Mouse (Mus musculus): ENCODE data around the gene Tsg101.

Tsg101 gene

GRCm38 (mm10) chr7:46876841-46877240 lies 42.9 kb downstream of the Tsg101 start:
- no peak for DNase-seq (ENCODE audit: low spot score in 2 of 2)

GRCm38 (mm10) chr7:46871988-46872387 lies 47.8 kb downstream of the Tsg101 start:
- DNase-seq (ENCODE audit: low spot score in 2 of 2): no peak

- no peak for DNase-seq (ENCODE audit: low spot score in 2 of 2)
Measured at GRCm38 (mm10) chr7:46860996-46861395, 58.8 kb downstream of the Tsg101 start, which contains the start of gene Ldhc. Gene Ldhc, plus strand, starts transcription at chr7:46861203.

DNA sequence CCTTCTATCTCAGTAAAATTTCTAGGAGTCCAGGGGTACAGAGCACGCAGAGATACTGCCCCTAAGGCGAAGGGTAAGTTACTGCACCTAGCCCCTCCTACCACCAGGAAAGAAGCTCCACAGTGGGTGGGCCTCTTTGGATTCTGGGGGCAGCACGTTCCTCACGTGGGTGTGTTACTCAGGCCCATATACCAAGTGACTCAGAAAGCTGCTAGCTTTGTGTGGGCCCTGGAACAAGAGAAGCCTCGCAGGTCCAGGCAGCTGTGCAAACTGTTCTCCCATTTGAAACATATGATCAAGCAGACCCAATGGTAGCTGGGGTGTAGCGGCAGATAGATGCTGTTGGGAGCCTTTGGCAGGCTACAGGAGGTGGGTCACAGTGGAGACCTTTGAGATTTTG lies 60.7 kb downstream of the Tsg101 start:
- no peak for DNase-seq (ENCODE audit: low spot score in 2 of 2)

DNA sequence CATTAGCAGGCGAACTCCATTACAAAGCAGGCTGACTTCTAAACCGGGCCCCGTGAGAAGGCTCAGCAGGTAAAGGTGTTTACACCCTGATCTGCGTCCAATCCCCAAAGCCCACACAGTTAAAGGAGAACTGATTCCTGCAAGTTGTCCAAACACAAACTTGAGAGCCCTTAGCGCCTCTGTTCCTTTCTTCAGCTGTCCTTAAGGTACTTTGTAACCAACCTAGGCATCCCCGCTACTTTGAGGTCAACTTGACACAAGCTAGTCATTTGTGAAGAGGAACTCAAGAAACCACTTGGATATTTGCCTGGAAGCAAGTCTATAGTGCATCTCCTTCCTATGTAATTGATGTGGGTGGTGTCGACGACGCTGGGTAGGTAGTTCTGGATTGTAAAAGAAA lies 62.3 kb downstream of the Tsg101 start:
- no peak for DNase-seq (ENCODE audit: low spot score in 2 of 2)

DNA sequence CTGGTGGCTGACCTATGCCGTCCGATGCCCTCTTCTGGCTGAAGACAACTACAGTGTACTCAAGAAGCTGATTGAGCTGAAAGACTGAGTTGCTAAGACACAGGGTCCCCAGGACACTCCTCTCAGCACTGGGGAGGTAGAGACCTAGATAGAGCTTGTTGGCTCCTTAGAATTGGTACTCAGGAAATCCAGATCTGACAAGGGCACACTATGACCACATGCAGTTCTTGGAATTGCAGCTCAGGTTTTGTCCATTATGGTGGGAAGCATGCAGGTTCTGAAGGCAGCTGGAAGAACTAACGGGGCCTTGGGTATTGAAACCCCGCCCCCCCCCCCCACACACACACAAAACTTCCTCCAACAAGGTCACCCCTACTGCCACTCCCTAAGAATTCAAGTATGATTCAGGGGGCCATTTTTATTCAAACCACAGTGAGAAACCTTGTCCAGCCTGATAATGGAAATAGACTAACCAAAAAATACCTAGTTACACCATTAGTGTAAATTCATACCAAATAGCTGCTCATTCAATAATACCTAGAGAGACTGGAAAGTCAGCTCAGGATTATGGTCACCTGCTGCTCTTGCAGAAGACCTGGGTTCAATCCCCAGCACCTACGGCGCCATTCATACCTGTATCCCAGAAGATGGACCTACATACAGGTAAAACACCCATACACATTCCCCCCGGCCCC lies 63.8 kb downstream of the Tsg101 start:
- no peak for DNase-seq (ENCODE audit: low spot score in 2 of 2)

DNA sequence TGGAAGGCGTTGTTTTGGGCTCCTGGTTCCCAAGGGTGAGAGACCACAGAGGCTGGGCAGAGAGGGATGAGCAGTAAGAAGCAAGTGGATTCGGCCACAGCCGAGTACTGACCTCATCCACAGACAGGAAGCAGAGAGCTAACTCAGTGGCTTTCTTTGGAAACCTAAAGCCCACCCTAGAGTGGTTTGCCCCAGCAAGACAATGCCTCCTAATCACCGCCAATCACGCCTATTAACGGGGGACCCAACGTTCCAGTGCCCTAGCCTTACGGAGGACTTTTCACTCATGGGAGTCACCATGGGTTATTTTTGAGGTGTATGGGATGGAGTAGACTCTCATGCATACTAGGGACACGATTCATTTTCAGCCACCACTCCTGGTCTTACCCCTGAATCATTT lies 66.4 kb downstream of the Tsg101 start:
- DNase-seq (ENCODE audit: low spot score in 2 of 2): no peak

DNA sequence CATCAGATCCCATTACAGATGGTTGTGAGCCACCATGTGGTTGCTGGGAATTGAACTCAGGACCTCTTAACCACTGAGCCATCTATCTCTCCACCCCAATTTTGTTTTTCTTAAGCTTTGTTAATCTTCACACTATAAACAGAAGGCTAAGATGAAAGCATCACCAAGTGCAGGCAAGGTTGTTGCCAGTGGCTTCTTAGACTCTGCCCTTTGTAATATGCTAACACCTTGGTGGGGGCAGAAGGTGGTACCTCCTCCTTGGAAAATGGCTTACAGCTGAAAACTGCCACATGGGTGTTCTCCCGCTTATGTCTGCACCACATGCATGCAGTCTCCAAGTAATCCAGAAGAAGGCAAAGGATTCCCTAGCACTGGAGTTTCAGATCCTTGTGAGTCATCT lies 67.1 kb downstream of the Tsg101 start:
- DNase-seq (ENCODE audit: low spot score in 2 of 2): no peak

DNA sequence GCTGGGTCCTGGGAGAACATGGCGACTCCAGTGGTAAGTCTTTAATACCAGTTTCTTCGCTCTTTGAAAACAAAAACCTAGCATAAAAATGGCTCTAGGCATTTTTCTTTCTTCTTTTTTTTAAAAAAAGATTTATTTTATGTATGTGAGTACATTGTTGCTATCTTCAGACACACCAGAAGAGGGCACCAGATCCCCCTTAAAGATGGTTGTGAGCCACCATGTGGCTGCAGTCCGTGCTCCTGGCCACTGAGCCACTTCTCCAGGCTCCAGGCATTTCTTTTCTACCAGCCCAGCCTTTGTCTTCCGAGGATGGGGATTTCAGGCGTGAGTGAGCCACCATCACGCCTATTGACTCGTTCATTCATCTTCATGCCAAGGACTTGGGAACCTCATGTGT lies 68.7 kb downstream of the Tsg101 start:
- no peak for DNase-seq (ENCODE audit: low spot score in 2 of 2)

DNA sequence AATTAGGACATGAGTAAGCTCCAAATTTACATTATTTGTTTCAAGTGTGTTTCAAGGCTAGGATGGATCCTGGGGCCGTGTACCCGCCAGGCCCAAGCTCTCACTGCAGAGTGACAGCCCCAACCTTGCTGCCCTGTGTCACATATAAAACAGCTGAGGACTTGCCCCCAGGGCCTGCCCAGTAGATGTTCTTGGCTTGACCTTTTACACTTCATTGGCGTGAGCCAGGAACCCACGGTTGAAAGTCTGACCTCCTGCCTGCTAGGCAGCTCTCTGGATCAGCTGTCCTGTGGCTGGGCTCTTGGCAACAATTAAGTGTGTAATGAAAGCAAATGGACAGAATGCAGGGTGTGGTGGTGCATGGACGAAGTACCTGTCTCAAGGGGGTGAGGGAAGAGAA lies 70.5 kb downstream of the Tsg101 start:
- no peak for DNase-seq (ENCODE audit: low spot score in 2 of 2)

DNA sequence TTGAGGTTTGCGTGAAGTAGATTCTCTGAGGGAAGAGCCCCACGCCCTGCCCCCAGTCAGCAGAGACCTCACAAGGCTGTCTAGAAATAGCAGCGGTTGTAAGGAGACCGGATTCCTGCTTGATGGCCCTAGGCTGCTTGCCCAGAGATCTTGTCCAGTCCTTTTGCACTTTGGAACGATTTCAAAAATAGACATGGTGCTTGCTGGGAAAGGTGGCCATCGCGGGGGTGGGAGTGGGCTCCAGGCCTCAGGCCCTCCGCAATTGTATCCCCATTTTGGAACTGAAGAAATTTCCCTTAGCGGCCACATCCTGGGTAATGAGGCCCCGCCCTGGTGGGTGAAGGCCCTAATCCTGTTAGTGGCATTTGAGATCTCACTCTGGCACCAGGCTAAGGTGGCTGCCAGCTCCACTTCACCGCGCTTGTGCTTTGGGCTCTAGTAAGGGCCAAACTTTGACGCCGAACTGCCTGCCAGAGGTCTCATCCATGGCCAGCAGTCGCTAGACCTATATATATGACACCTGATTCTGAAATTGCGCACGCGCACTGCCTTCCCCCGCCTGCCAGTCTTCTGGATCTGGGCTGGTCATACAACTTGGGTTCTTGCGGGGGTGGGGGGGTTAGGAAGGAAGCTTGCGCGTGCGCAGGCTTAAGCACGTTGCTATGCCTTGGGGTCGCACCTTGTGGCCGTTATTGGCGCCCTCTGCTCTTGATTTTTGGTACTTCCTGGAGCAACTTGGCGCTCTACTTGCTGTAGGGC lies 73.1 kb downstream of the Tsg101 start:
- peak; percentile 22 to 34 for DNase-seq (ENCODE audit: low spot score in 2 of 2)

- peak in 1 of 2 experiments; percentile 26 for DNase-seq (ENCODE audit: low spot score in 2 of 2)
Measured at GRCm38 (mm10) chr7:46845978-46846485, 73.7 kb downstream of the Tsg101 start.

GRCm38 (mm10) chr7:46845211-46845977 lies 74.4 kb downstream of the Tsg101 start:
- peak; percentile 83 to 89 for DNase-seq (ENCODE audit: low spot score in 2 of 2)

DNA sequence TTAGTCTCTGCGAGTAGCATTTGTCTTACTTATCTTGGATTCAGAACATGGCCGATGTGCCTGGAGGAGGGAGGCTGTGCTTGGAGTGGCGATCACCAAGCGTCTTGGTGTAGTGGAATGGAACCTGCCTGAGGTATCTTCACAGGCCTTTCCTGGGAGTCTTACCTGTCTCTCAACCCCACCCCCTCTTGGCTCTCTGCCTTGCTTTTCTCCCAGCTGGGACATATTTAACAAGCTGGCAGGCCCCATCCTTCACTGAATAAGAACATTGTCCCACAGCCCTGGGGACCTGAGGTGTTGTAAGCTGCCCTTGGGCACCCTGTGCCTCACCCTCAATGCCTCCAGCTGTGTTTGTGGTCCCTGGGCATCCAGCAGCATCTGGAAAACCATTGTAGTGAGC lies 76.2 kb downstream of the Tsg101 start:
- no peak for DNase-seq (ENCODE audit: low spot score in 2 of 2)

DNA sequence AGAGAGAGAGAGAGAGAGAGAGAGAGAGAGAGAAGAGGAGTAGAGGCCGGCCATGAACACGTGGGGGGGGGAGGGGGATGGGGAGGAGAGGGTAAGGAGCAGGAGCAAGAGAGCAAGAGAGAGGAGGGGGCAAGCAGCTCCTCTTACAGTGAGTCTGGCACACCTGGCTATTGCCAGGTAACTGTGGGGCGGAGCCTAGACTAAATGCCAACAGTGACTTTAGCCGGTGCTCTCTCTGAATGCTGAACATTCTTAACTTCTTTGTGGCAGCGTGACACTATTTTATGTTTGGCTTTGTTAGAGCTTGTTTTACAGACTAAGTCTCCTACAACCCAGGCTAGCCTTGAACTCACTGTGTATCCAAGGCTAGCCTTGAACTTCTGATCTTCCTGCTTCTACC lies 77.5 kb downstream of the Tsg101 start:
- DNase-seq (ENCODE audit: low spot score in 2 of 2): no peak

GRCm38 (mm10) chr7:46840787-46841525 lies 78.8 kb downstream of the Tsg101 start, which contains the start of gene Ldha:
Gene Ldha, plus strand, starts transcription at chr7:46841475.
- no peak for DNase-seq (ENCODE audit: low spot score in 2 of 2)

DNA sequence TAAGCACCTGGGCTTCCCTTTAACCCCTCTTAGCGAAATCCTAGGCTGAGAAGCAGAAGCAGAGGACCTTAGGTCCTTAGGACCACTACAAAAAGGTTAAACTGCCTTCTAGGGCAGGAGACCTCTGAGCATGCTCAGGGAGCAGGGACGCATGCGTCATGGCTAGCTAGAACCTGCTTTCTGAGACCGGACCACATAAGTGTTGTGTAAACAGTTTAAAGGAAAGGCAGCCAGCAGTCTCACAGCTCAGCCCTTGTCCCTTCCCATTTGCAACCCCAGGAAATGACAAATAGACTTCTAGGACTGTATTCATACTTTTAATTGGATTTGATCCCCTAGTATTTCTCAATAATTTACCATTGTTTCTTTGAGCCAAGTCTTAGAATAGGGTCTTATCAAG lies 79.4 kb downstream of the Tsg101 start:
- DNase-seq (ENCODE audit: low spot score in 2 of 2): no peak

DNA sequence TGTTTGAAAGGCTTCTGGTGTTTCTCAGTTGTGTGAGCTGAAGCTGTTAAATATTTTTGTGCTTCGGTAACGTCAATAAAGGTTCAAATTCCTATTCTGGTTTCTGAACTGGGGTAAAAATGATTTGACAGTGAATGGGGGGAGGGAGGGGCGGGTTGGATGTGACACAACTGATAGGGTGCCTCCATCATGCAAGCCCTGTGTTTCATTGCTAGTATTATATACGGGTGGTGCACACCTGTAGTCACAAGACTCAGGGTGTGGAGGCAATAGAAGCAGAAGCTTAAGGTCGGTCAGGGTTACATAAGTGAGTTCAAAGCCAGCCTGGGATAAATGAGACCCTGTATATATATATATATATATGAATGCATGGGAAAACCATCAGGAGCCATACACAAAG lies 79.9 kb downstream of the Tsg101 start:
- DNase-seq (ENCODE audit: low spot score in 2 of 2): no peak

DNA sequence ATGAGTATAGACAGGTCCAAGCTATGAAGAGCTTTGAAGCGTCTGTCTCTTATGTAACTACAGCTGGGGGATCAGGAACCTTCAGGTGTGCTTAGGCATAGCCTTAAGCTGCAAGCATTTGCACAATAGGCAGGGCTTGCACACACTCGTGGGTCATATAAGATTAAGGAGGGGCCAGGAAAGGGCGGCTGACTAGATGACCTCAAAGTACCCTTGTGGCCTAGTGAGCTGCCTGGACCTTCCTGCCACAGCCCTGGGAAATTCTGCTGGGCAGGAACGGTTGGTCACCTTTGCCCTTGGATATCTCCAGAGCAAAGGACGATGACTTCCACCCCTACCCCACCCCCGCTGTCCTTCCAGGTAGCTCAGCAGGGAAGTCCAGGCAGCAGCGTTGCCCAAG lies 80.3 kb downstream of the Tsg101 start:
- DNase-seq (ENCODE audit: low spot score in 2 of 2): no peak

All from frontal cortex, postnatal 25 days (tissue).